Mouse (Mus musculus) thymus, postnatal 25 days (tissue): ENCODE data around the gene Parp6.

Experiments used
- DNase-seq: peaks from one replicate; pipeline ENCODE4 v3.0.0; 2022

The Parp6 gene

GRCm38 (mm10) chr9:59687416-59688046 lies 70.4 kb downstream of the Parp6 start:
- no peak for DNase-seq

- DNase-seq, result no peak
Measured at GRCm38 (mm10) chr9:59691635-59692094, 74.6 kb downstream of the Parp6 start.

- DNase-seq, result no peak
Measured at GRCm38 (mm10) chr9:59692145-59692544, 75.1 kb downstream of the Parp6 start.

DNA sequence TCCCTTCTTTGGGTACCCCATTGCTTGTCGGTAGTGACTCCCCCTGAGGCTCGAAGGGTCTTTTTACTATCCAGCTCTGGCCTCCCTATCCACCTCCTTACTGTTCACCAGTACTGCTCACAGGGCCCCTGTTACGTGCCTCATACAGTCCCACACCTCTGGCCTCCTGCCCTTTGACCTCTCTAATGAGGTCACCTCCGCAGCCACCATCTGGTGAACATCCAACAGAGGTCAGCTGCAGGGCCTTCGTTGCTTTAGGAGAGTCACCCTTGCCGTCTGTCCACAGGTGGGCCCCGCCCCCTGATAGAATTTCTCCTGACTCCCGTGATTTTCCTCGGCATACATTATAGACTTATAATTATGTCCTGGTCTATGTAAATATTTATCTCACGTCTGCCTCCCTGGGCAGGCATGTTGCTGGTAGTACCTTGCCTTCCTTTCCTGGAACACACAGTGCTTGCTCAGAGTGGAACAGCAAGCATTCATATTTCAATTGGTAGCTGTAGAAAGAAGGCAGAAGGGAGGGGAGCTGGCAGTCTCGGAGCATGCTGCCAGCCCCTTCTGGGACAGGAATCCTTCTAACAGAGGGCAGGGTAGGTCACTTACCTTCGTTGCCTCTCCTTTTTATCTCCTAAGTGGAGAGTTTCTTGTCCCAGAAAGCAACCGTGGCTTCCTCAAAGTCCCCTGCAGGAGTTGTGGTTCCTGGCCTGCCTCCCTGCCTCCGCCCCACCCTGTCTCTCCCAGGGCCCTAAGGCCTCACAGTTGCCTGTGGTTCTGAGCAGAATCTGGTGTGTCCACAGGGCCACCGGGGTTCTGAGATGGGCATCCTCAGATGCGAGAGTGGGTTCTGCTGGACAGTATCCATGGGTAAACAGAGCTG lies 77.7 kb downstream of the Parp6 start:
- DNase-seq, result no peak

- DNase-seq, result no peak
Measured at GRCm38 (mm10) chr9:59695451-59695813, 78.3 kb downstream of the Parp6 start.

GRCm38 (mm10) chr9:59696381-59696780 lies 79.3 kb downstream of the Parp6 start:
- no peak for DNase-seq
